Mouse (Mus musculus): ENCODE results near the gene Ptbp1. TPM values are rescaled to one million over a fixed set of nuclear protein-coding genes. Genes with fewer than 3 reads are reported as not detected.
A peak's percentile ranks its signal among the peaks of the same experiment; 100 is the strongest.

Ptbp1 gene
- polyA plus RNA-seq, 1 experiment from 2014 or later, result 220 TPM

GRCm38 (mm10) chr10:79849941-79850628, 4.1 kb upstream of the Ptbp1 start:
- Histone ChIP-seq H3K27ac (no peak overlapping the region), H3K4me3 (replicated peaks; ENCODE audit: low read depth, low read length) (no peak overlapping the region), H3K9ac (ENCODE audit: low read depth, low read length) (no peak overlapping the region), H3K27me3 (ENCODE audit: insufficient read depth, low read length) (no peaks in the 10 kb centered on the region), H3K36me3 (ENCODE audit: insufficient read depth, low read length) (no peaks in the 10 kb centered on the region), H3K4me1 (replicated peaks; ENCODE audit: insufficient read depth, low read length) (peaks cover 20% of the 10 kb centered on the region), H3K9me3 (replicated peaks; ENCODE audit: low read length) (no peaks in the 10 kb centered on the region), H3K4me2 (ENCODE audit: low read length) (no peak overlapping the region)
- ATAC-seq (replicated peaks; ENCODE audit: low FRiP score, low read depth), result no peak
- WGBS, result 79% methylated on average over 8 of the region's 8 CpGs
- no peak for TF ChIP-seq CTCF (IDR thresholded peaks at IDR 0.05; ENCODE audit: low read depth)
- DNase-seq (ENCODE audit: low spot score), result no peak

- H3K4me1 ChIP-seq (replicated peaks; ENCODE audit: insufficient read depth, low read length), result peaks cover 20% of the 10 kb centered on the region
- H3K36me3 ChIP-seq (ENCODE audit: insufficient read depth, low read length), result no peaks in the 10 kb centered on the region
- H3K4me3 ChIP-seq (replicated peaks; ENCODE audit: low read depth, low read length), result no peak overlapping the region
- H3K27ac ChIP-seq, result peak overlapping the region; percentile 99
- no peaks in the 10 kb centered on the region for H3K9me3 ChIP-seq (replicated peaks; ENCODE audit: low read length)
- 51% methylated on average over 3 of the region's 3 CpGs for WGBS
- DNase-seq (ENCODE audit: low spot score) (no peak), ATAC-seq (replicated peaks; ENCODE audit: low FRiP score, low read depth) (no peak)
- H3K9ac ChIP-seq (ENCODE audit: low read depth, low read length), result peak overlapping the region; percentile 65; the same call in 1 of the 2 replicates
- no peak for TF ChIP-seq CTCF (IDR thresholded peaks at IDR 0.05; ENCODE audit: low read depth)
- H3K4me2 ChIP-seq (ENCODE audit: low read length), result peak overlapping the region; percentile 11; the same call in 1 of the 2 replicates
- no peaks in the 10 kb centered on the region for H3K27me3 ChIP-seq (ENCODE audit: insufficient read depth, low read length)
Observed at GRCm38 (mm10) chr10:79851653-79852052, 2.6 kb upstream of the Ptbp1 start.

GRCm38 (mm10) chr10:79852107-79852789, 2.0 kb upstream of the Ptbp1 start:
- peaks cover 23% of the 10 kb centered on the region for H3K4me1 ChIP-seq (replicated peaks; ENCODE audit: insufficient read depth, low read length)
- H3K4me3 ChIP-seq (replicated peaks; ENCODE audit: low read depth, low read length), result no peak overlapping the region
- no peaks in the 10 kb centered on the region for H3K36me3 ChIP-seq (ENCODE audit: insufficient read depth, low read length)
- ATAC-seq (replicated peaks; ENCODE audit: low FRiP score, low read depth) (no peak), DNase-seq (ENCODE audit: low spot score) (peak; percentile 83)
- peak overlapping the region; percentile 68 for H3K4me2 ChIP-seq (ENCODE audit: low read length)
- TF ChIP-seq CTCF (IDR thresholded peaks at IDR 0.05; ENCODE audit: low read depth), result no peak
- no peaks in the 10 kb centered on the region for H3K27me3 ChIP-seq (ENCODE audit: insufficient read depth, low read length)
- no peaks in the 10 kb centered on the region for H3K9me3 ChIP-seq (replicated peaks; ENCODE audit: low read length)
- peak overlapping the region; percentile 65; the same call in 1 of the 2 replicates for H3K9ac ChIP-seq (ENCODE audit: low read depth, low read length)
- 30% methylated on average over 9 of the region's 9 CpGs for WGBS
- H3K27ac ChIP-seq, result peak overlapping the region; percentile 99

GRCm38 (mm10) chr10:79852827-79853226, 1.4 kb upstream of the Ptbp1 start:
- H3K27ac ChIP-seq, result peak overlapping the region; percentile 99
- H3K27me3 ChIP-seq (ENCODE audit: insufficient read depth, low read length), result no peaks in the 10 kb centered on the region
- peak overlapping the region; percentile 68 for H3K4me2 ChIP-seq (ENCODE audit: low read length)
- WGBS, result 12% methylated on average over 8 of the region's 8 CpGs
- H3K4me3 ChIP-seq (replicated peaks; ENCODE audit: low read depth, low read length), result peak overlapping the region; percentile 24; the same call in 1 of the 2 replicates
- peaks cover 29% of the 10 kb centered on the region for H3K4me1 ChIP-seq (replicated peaks; ENCODE audit: insufficient read depth, low read length)
- TF ChIP-seq CTCF (IDR thresholded peaks at IDR 0.05; ENCODE audit: low read depth), result no peak
- no peaks in the 10 kb centered on the region for H3K9me3 ChIP-seq (replicated peaks; ENCODE audit: low read length)
- ATAC-seq (replicated peaks; ENCODE audit: low FRiP score, low read depth), result no peak
- peak overlapping the region; percentile 65 for H3K9ac ChIP-seq (ENCODE audit: low read depth, low read length)
- no peak for DNase-seq (ENCODE audit: low spot score)
- no peaks in the 10 kb centered on the region for H3K36me3 ChIP-seq (ENCODE audit: insufficient read depth, low read length)

DNA sequence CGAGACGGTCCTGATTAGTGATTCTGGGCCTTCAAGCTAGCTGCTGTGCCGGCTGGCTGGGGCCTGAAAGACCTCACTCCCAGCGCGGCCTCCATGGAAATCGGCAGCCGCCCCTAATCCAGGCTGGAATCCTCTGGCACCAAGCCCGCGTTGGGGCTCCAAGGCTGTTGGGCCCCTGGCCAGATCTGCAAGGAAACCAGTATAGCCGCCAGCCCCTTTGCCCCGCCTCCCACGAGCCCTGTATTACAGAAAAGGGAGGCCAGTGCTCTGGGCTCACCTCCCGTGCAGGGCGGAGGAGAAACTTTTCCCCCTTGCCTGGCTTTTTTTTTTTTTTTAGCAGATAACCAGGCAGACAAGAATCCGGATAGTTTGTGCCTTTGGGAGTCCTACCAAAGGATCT, 835 bp upstream of the Ptbp1 start:
- peak overlapping the region; percentile 68 for H3K4me2 ChIP-seq (ENCODE audit: low read length)
- H3K4me1 ChIP-seq (replicated peaks; ENCODE audit: insufficient read depth, low read length), result peaks cover 35% of the 10 kb centered on the region
- H3K36me3 ChIP-seq (ENCODE audit: insufficient read depth, low read length), result 0 out of 2 replicates have a peak, but pooled peaks cover under 1% of the 10 kb centered on the region
- no peaks in the 10 kb centered on the region for H3K9me3 ChIP-seq (replicated peaks; ENCODE audit: low read length)
- DNase-seq (ENCODE audit: low spot score) (peak; percentile 97), ATAC-seq (replicated peaks; ENCODE audit: low FRiP score, low read depth) (peak; percentile 30)
- H3K27ac ChIP-seq, result peak overlapping the region; percentile 99
- no peak for TF ChIP-seq CTCF (IDR thresholded peaks at IDR 0.05; ENCODE audit: low read depth)
- H3K4me3 ChIP-seq (replicated peaks; ENCODE audit: low read depth, low read length), result peak overlapping the region; percentile 24
- WGBS, result 0% methylated on average over 15 of the region's 15 CpGs
- peak overlapping the region; percentile 65 for H3K9ac ChIP-seq (ENCODE audit: low read depth, low read length)
- H3K27me3 ChIP-seq (ENCODE audit: insufficient read depth, low read length), result no peaks in the 10 kb centered on the region

DNA sequence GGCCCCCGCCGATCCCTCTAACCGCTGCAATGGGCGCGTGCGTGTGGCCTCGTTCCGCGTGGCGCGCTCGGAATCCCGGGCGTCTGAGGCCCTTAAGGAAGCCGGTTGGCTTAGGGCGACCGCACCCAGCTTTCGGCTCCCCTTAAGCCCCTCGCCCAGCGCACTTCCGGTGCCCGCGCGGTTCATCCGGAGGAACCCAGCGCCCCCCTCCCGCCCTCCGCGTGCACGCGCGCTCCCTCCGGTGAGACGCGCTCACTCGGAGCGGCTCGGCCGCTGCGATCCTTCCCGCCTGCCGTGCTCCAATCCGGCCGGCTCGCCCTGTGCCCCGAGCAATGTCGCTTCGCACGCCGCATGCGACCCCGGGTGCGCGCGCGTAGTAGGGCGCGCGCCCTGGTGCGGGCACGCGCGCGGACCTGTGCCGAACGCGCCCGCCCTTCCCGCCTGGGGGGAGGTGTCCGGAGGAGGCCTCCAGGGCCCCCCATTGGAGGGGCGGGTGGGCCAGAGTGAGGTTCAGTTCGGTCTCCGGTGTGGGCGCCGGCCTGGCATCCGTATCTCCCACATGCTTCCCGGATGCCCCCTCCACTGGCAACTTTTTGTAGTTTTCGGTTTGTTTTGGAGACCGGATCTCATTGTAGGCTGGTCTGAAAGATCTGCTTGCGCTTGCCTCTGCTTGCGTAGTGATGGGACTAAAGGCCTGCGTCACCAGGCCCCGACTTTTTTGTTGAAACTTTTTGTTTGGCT, 744 bp downstream of the Ptbp1 start:
- WGBS, result under 1% methylated on average over 78 of the region's 83 CpGs
- no peaks in the 10 kb centered on the region for H3K9me3 ChIP-seq (replicated peaks; ENCODE audit: low read length)
- ATAC-seq (replicated peaks; ENCODE audit: low FRiP score, low read depth) (peak; percentile 7), DNase-seq (ENCODE audit: low spot score) (peak; percentile 70)
- no peaks in the 10 kb centered on the region for H3K27me3 ChIP-seq (ENCODE audit: insufficient read depth, low read length)
- peak overlapping the region; percentile 96 for H3K4me3 ChIP-seq (replicated peaks; ENCODE audit: low read depth, low read length)
- peak overlapping the region; percentile 99 for H3K27ac ChIP-seq
- peaks cover 16% of the 10 kb centered on the region for H3K36me3 ChIP-seq (ENCODE audit: insufficient read depth, low read length)
- peak overlapping the region; percentile 91 for H3K4me2 ChIP-seq (ENCODE audit: low read length)
- peak overlapping the region; percentile 99 for H3K9ac ChIP-seq (ENCODE audit: low read depth, low read length)
- H3K4me1 ChIP-seq (replicated peaks; ENCODE audit: insufficient read depth, low read length), result peaks cover 48% of the 10 kb centered on the region
- TF ChIP-seq CTCF (IDR thresholded peaks at IDR 0.05; ENCODE audit: low read depth), result no peak
